10 mouse cellular contexts compared by ENCODE assay signal in genomic region chr4:130883820-130884533, GRCm38 (mm10). TPM values are rescaled to one million over a fixed set of nuclear protein-coding genes. Genes with fewer than 3 reads are reported as not detected.
DNase-seq lines count a peak whose midpoint lies in the region; ATAC-seq lines count a peak whose summit lies in the region.
"Had no signal": no experiment of that assay in that cellular context is flagged by ENCODE, and none has a peak within 500 bp of the region (broad histone marks: within the 10 kb centered on the region; RNA-seq: fewer than 3 reads in every experiment).

No protein-coding gene starts in this region.

- H3K27ac ChIP-seq in hindbrain, embryonic 11.5 days (ENCODE audit: low read depth, low read length): no peak overlapping the region
- H3K27ac ChIP-seq in hindbrain, embryonic 14.5 days: no peak overlapping the region
- H3K27ac ChIP-seq in embryonic facial prominence, embryonic 10.5 days (replicated peaks): 0 out of 2 replicates have a peak overlapping the region, but pooled peaks have one; percentile 2
- no peak overlapping the region for H3K27ac ChIP-seq in limb, embryonic 11.5 days (replicated peaks; ENCODE audit: low read depth, low read length)
- no peak overlapping the region for H3K27ac ChIP-seq in intestine, embryonic 16.5 days (ENCODE audit: low read length)
- H3K27ac ChIP-seq: embryonic facial prominence, embryonic 13.5 days had no signal

- no peaks in the 10 kb centered on the region for H3K36me3 ChIP-seq in hindbrain, embryonic 11.5 days (ENCODE audit: control insufficient read depth, insufficient read depth, low read length)
- no peaks in the 10 kb centered on the region for H3K36me3 ChIP-seq in hindbrain, embryonic 14.5 days (replicated peaks; ENCODE audit: control insufficient read depth, insufficient read depth)
- no peaks in the 10 kb centered on the region for H3K36me3 ChIP-seq in embryonic facial prominence, embryonic 10.5 days (replicated peaks)
- no peaks in the 10 kb centered on the region for H3K36me3 ChIP-seq in limb, embryonic 11.5 days (ENCODE audit: control insufficient read depth, insufficient read depth, low read length)
- H3K36me3 ChIP-seq in intestine, embryonic 16.5 days (ENCODE audit: control insufficient read depth, insufficient read depth, low read length): no peaks in the 10 kb centered on the region
- H3K36me3 ChIP-seq: embryonic facial prominence, embryonic 13.5 days had no signal

- peaks cover 5% of the 10 kb centered on the region; the same call in 1 of the 2 replicates for H3K27me3 ChIP-seq in hindbrain, embryonic 11.5 days (ENCODE audit: control insufficient read depth, insufficient read depth, low read length)
- H3K27me3 ChIP-seq in hindbrain, embryonic 14.5 days (ENCODE audit: control insufficient read depth, insufficient read depth, low read length): peaks cover 12% of the 10 kb centered on the region
- H3K27me3 ChIP-seq in embryonic facial prominence, embryonic 10.5 days (replicated peaks; ENCODE audit: low read depth, poor library complexity, severe bottlenecking): peaks cover 19% of the 10 kb centered on the region; the same call in 1 of the 2 replicates
- H3K27me3 ChIP-seq in limb, embryonic 11.5 days (ENCODE audit: control insufficient read depth, insufficient read depth, low read length): no peaks in the 10 kb centered on the region
- H3K27me3 ChIP-seq in intestine, embryonic 16.5 days (replicated peaks; ENCODE audit: control insufficient read depth, insufficient read depth, low read length): no peaks in the 10 kb centered on the region

- DNase-seq in hindbrain, embryonic 11.5 days (ENCODE audit: low spot score): peak; percentile 53
- no peak for DNase-seq in hindbrain, embryonic 14.5 days (ENCODE audit: low spot score)
- DNase-seq in ZHBTc4 (ENCODE audit: low read depth, low spot score): peak; percentile 47
- DNase-seq in embryonic facial prominence, embryonic 10.5 days (ENCODE audit: low spot score): peak; percentile 82
- peak; percentile 61 for DNase-seq in limb, embryonic 11.5 days (ENCODE audit: low spot score)
- DNase-seq in gastrocnemius, postnatal 25 days: no peak
- no peak for DNase-seq in urinary bladder, postnatal 25 days (ENCODE audit: low spot score)
- DNase-seq: lung, adult 18-20 months had no signal

- no peaks in the 10 kb centered on the region for H3K9me3 ChIP-seq in hindbrain, embryonic 11.5 days (ENCODE audit: control insufficient read depth, low read length)
- no peaks in the 10 kb centered on the region for H3K9me3 ChIP-seq in hindbrain, embryonic 14.5 days (ENCODE audit: control insufficient read depth, low read length)
- no peaks in the 10 kb centered on the region for H3K9me3 ChIP-seq in embryonic facial prominence, embryonic 10.5 days
- H3K9me3 ChIP-seq in limb, embryonic 11.5 days (ENCODE audit: control insufficient read depth, low read length): no peaks in the 10 kb centered on the region
- H3K9me3 ChIP-seq in intestine, embryonic 16.5 days (ENCODE audit: control insufficient read depth, low read length): no peaks in the 10 kb centered on the region
- H3K9me3 ChIP-seq: embryonic facial prominence, embryonic 13.5 days had no signal

- H3K4me1 ChIP-seq in hindbrain, embryonic 11.5 days (replicated peaks; ENCODE audit: control insufficient read depth, insufficient read depth, low read length): 0 out of 2 replicates have a peak, but pooled peaks cover 2% of the 10 kb centered on the region
- peaks cover 5% of the 10 kb centered on the region for H3K4me1 ChIP-seq in hindbrain, embryonic 14.5 days (replicated peaks; ENCODE audit: control insufficient read depth, insufficient read depth, low read length)
- H3K4me1 ChIP-seq in embryonic facial prominence, embryonic 10.5 days: peaks cover 61% of the 10 kb centered on the region
- H3K4me1 ChIP-seq in limb, embryonic 11.5 days (ENCODE audit: control insufficient read depth, insufficient read depth, low read length): peaks cover 15% of the 10 kb centered on the region
- no peaks in the 10 kb centered on the region for H3K4me1 ChIP-seq in intestine, embryonic 16.5 days (ENCODE audit: control insufficient read depth, insufficient read depth, low read length)

- WGBS in hindbrain, embryonic 11.5 days: 55% methylated on average over 13 of the region's 13 CpGs
- 46% methylated on average over 13 of the region's 13 CpGs for WGBS in hindbrain, embryonic 14.5 days
- 39% methylated on average over 13 of the region's 13 CpGs for WGBS in embryonic facial prominence, embryonic 10.5 days
- 31% methylated on average over 13 of the region's 13 CpGs for WGBS in limb, embryonic 11.5 days
- 47% methylated on average over 13 of the region's 13 CpGs for WGBS in intestine, embryonic 16.5 days

- no peak overlapping the region for H3K4me2 ChIP-seq in hindbrain, embryonic 11.5 days (replicated peaks; ENCODE audit: low read depth, low read length)
- no peak overlapping the region for H3K4me2 ChIP-seq in hindbrain, embryonic 14.5 days (replicated peaks)
- H3K4me2 ChIP-seq in limb, embryonic 11.5 days (ENCODE audit: low read depth, severe bottlenecking): no peak overlapping the region
- no peak overlapping the region for H3K4me2 ChIP-seq in intestine, embryonic 16.5 days (ENCODE audit: low read depth, low read length)
- H3K4me2 ChIP-seq: embryonic facial prominence, embryonic 13.5 days had no signal

- no peak overlapping the region for H3K4me3 ChIP-seq in hindbrain, embryonic 11.5 days (ENCODE audit: low read depth, low read length)
- no peak overlapping the region for H3K4me3 ChIP-seq in hindbrain, embryonic 14.5 days (replicated peaks; ENCODE audit: low read length)
- no peak overlapping the region for H3K4me3 ChIP-seq in embryonic facial prominence, embryonic 10.5 days
- no peak overlapping the region for H3K4me3 ChIP-seq in limb, embryonic 11.5 days (ENCODE audit: low read depth, low read length)
- H3K4me3 ChIP-seq in intestine, embryonic 16.5 days (ENCODE audit: low read length): no peak overlapping the region
- H3K4me3 ChIP-seq: embryonic facial prominence, embryonic 13.5 days had no signal

- no peak overlapping the region for H3K9ac ChIP-seq in hindbrain, embryonic 11.5 days (ENCODE audit: low read depth, low read length)
- no peak overlapping the region for H3K9ac ChIP-seq in hindbrain, embryonic 14.5 days
- no peak overlapping the region for H3K9ac ChIP-seq in limb, embryonic 11.5 days (ENCODE audit: low read length)
- no peak overlapping the region for H3K9ac ChIP-seq in intestine, embryonic 16.5 days (ENCODE audit: low read depth, low read length)
- H3K9ac ChIP-seq: embryonic facial prominence, embryonic 13.5 days had no signal

- no peak for ATAC-seq in hindbrain, embryonic 11.5 days (ENCODE audit: low FRiP score)
- no peak; the same call in 1 of the 2 replicates for ATAC-seq in hindbrain, embryonic 14.5 days (ENCODE audit: low FRiP score)
- no peak for ATAC-seq in limb, embryonic 11.5 days (ENCODE audit: insufficient number of reproducible peaks, low FRiP score, low TSS enrichment, low read depth)
- ATAC-seq in intestine, embryonic 16.5 days: no peak

RNA-seq across cellular contexts. Expression of gene Laptm5, which starts 28.9 kb away (rescaled TPM):
- 23.4 and 32.1 TPM in 2 replicates for polyA plus RNA-seq in hindbrain, embryonic 11.5 days (2014; fragmentation: Nextera tagmentation; extraction: Ambion mirVana)
- polyA plus RNA-seq in hindbrain, embryonic 14.5 days (2014; fragmentation: Nextera tagmentation; extraction: Ambion mirVana): 35.2 and 37.4 TPM in 2 replicates
- 13.0 and 16.4 TPM in 2 replicates for polyA plus RNA-seq in embryonic facial prominence, embryonic 10.5 days (2016; fragmentation: Nextera tagmentation; extraction: Ambion mirVana)
- 18.7 and 18.8 TPM in 2 replicates for polyA plus RNA-seq in limb, embryonic 11.5 days (2014; fragmentation: Nextera tagmentation; extraction: Ambion mirVana)
- total RNA-seq in gastrocnemius, postnatal 25 days (2021): 1 to 10 TPM; 3.1 to 6.7 TPM
- polyA plus RNA-seq in intestine, embryonic 16.5 days (2015; fragmentation: Nextera tagmentation; extraction: Ambion mirVana): 33.1 and 38.7 TPM in 2 replicates

Comparison
In these comparisons a context has a peak if more than half of its experiments do, and no peak if none do; other contexts are left out.
1. DNase-seq: peak in hindbrain, embryonic 11.5 days (single experiment), ZHBTc4 (single experiment), embryonic facial prominence, embryonic 10.5 days (single experiment) and limb, embryonic 11.5 days (single experiment); none in hindbrain, embryonic 14.5 days (single experiment), gastrocnemius, postnatal 25 days (single experiment) and urinary bladder, postnatal 25 days (single experiment).